Mouse (Mus musculus) embryo, embryonic 9.5 days (tissue): ENCODE data around the gene Gm44503.

Experiments used
- DNase-seq: peaks from one replicate; pipeline ENCODE4 v3.0.0-alpha.2; 2017; ENCODE audit errors: extremely low spot score

The Gm44503 gene

DNA sequence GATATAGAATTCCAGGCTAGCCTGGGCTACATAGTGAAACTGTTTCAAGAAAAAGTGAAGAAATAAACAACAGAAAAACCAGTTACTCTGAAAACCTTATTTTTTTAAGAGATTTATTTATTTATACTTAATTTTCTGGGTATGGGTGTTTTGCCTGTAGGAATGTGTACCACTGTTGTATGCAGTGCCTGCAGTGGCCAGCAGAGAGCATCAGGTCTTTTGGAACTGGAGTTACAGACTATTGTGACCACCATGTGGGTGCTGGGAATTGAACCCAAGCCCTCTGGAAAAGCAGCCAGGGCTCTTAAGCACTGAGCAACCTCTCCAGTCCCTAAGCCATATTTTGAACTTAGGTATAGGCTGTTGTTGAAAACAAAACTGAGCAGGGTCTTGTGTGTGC lies 14.3 kb downstream of the Gm44503 start:
- no peak for DNase-seq

DNA sequence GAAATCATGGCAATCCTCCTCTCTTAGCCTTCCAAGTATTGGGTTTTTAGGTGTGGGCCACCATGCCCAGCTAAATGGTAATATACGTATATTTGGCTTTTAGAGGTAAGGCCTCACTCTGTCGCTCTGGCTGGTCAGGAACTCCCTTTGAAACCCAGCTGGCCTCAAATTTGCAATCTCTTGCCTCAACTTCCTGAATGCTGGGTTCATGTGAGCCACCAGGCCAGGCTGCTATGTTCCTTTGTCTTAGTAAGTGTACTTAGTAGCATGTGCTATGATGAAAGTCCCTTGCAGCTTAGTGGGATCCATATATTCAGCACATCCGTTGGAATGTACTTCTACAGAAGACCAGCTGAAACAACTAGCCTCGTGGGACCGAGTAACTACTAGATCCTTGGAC lies 16.1 kb downstream of the Gm44503 start:
- no peak for DNase-seq

DNA sequence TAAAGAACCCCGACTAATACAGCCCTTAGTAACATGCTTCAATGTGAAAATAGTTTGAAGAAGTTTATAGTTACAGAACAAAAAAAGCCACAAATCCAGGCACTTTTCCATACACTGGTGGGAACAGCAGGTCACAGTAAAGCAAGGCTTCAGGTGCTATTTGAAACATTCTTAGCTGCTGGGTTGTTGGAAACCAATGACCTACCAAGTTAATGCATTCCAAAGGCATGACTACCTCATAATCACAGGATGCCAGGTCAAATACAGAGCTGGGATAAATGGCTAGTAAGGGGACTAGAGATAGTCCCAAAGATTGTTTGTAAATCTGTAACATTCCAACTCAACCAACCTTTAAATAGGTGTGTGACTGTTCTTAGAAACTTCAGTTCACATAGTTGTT lies 16.6 kb downstream of the Gm44503 start:
- DNase-seq = no peak

DNA sequence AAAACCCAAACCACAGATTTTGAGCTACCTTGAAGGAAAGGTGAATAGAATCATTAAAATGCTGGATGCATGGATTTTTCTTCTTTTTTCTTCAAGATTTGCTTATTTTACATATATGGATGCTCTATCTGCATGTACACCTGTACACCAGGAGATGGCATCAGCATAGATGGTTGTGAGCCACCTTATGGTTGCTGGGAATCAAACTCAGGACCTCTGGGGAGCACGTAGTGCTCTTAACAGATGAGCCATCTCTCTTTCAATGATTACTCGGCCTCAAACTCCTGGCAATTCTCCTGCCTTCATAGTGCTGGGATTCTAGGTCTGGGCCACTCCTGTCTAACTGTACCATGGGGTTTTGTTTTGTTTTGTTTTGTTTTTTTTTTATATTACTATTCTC lies 24.4 kb downstream of the Gm44503 start:
- DNase-seq = no peak

DNA sequence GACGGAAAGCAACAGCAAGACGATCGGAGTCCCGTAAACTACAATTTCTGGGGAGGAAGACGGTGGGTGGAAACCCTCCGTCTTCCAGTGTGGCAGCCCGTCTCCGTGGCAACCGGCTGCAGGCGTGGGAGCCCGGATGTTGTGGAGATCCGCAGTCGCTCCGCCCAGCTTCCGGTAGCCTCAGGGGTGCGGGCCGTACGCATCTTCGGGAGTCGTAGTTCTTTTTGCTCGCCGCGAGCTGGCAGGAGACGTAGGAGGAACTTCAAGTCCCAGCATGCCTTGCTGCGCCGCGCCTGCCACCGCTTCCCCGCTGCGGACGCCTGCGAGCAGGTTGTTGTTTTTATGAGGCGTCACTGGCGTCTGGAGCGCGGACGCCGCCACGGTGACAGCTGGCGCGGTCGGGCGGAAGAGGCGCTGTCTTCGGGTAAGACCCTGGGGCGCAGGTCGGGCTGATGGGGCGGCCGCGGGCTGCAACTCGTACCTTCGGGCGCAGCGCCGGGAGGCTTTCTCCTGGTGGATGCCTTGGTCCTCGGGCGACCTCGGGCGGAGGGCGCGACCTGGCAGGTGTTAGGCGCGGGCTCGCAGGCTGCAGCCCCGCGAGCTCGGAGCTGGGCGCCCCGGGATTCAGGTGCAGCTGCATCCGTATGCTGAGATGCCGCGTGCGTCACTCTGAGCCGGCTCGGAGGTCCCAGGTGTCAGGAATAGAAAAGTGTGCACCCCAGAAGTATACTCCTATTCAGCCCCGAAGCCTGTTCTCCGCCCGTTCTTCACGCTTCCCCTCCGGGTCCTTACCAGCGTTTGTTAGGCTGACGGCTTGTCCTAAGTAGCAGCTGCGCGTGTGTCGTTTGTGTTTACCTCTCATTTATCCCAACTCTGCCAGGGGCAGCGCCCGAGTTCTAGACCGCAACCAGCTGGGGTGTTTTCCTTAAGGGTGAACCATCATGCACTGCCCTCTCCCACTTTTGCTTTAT lies 26.9 kb downstream of the Gm44503 start, which contains the start of the genes Ccpg1os and Ccpg1:
TSS of gene Ccpg1os (minus strand) at position 133 of the 971 bp plus-strand sequence.
TSS of gene Ccpg1 (plus strand) at position 180 of the 971 bp plus-strand sequence.
- peak; percentile 93 for DNase-seq

DNA sequence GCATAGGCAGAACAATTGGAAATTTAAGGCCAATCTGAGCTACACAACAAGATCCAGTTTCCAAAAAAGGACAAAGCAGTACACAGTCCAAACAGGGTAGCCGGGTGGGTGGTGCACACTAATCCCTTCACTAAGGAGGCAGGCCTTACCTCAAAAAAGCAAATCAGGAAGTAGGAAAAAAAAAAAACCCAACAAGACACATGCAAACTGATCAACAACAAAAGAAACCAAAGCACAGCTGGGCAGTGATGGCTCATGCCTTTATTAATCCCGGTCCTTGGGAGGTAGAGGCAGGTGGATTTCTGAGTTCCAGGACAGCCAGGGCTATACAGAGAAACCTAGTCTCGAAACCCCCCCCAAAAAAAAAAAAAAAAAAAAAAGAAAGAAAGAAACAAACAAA lies 29.1 kb downstream of the Gm44503 start:
- no peak for DNase-seq

DNA sequence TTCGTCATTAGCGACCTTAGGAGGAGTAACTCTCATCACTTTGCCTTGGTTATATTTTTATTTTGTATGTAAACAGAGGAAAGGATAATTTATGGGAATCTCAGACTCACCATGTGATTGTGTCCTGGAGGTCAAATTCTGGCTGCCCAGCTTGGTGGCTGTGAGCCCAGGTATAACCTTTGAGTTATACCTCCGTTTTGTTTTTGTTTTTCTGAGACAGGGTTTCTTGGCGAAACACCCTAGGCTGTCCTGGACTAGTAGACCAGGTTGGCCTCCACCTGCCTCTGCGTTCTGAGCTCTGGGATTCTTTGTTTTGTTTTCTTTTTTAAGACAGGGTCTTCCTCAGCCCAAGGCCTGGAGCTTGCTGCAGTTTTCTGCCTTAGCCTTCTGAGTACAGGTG lies 30.1 kb downstream of the Gm44503 start:
- DNase-seq = no peak

DNA sequence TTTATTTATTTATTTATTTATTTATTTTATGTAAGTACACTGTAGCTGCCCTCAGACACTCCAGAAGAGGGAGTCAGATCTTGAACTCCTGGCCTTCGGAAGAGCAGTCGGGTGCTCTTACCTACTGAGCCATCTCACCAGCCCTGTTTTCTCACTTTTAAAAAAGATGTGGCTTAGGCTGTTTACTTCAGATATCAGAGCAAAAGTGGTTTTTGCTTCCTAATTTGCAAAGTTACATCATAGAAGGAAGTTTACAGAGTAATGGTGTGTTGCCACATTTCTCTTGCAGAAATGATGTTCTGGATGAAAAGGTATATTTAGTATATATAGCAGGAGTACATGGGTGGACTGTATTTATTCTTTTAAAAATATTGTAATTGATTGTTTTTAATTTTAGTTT lies 32.8 kb downstream of the Gm44503 start:
- DNase-seq = no peak

DNA sequence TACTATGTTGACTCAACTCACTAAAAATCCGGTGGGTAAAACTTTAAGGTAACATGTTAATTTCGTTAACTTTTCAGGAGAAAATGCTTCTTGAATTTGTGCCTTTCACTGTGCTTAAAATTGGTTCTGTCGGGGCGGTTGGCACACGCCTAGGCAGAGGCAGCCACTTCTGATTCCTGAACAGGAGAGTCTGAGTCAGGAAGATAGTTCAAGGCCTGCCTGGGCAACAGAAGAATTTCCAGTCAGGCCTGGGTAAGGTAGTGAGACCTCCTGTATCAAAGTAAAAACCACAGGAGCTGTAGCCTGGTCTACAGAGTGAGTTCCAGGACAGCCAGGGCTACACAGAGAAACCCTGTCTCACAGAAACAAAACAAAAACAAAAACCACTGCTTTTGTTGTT lies 33.9 kb downstream of the Gm44503 start:
- DNase-seq = no peak

DNA sequence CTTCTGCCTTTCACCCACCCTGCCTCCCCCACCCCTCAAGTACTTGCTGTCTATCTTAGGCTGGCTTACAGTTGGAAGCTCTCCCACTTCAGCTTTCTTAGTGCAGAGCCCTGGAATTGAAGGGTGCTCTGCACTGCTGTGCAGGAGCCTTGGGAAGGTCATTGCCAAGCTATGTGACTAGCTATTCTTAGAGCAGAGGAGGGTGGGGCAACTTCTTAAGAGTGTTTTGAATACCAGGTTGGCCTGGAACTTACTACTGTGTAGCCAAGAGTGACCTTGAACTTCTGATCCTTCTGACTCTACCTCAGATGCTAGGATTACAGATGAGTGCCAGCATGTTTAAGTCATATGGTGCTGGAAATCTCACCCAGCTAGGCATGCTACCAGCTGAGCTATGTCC lies 37.5 kb downstream of the Gm44503 start:
- DNase-seq = no peak

DNA sequence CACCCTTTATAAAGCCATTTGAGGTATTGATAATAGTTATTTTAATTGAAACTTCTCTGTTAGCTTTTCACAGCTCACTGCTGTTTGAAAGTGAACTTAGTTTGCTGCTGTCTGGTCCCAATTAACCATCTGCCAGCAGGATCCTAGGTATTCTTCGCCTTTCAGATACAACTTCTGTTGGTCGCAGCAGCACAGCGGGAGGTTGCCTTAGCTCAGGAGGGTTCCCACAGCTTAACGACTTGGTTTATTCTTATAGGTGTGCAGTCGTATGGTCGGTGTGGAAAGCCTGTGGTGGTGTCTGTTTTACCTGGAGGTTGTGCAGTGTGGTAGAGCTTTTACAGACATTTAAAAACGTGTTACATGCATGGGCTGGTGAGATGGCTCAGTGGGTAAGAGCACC lies 38.2 kb downstream of the Gm44503 start:
- no peak for DNase-seq

DNA sequence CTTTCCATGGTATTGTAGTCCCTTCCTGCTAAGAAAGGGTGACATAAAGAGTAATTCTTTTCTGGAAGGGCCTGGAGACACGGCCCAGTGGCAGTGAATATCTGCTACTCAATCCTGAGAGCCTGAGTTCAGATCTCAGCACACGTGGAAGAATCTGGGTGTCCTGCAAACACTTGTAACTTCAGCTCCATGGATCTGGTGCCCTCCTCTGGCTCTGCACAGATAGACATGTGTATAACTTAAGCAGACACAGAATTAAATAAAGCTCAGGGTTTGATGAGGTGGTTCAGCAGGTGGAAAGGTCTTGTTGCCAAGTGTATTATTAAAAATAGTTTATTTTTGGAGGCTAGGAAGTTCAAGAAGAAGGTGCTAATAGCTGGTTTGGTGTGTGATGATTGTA lies 41.8 kb downstream of the Gm44503 start:
- DNase-seq = no peak

DNA sequence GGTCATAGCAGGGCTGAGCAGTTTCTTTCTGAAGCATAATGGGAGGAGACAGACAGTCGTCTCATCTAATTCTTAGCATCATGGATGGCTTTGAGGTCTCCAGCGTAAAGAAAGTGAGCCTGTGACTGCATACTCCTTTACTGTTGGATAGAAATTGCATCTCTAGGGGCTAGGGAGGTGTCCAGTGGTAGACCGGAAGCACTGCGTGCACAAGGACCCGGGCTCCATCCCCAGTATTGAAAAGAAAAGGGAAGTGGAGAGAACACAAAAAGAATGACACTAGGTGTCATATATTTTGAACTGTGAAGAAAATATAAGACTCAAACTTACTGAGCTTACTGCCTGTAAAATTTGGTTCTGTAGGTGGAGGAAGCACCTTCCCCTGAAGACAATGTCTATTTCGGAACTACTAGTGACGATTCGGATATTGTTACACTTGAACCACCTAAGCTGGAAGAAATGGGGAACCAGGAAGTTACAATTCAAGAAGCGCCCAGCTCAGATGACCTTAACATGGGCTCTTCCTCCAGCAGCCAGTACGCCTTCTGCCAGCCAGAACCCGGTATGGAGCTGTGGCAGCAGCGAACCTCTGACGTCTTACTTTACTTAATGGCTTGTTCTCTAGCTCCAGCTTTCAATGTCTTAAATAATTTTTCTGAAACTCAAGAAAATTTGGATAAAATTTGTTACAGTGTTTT lies 42.8 kb downstream of the Gm44503 start:
- DNase-seq = no peak

DNA sequence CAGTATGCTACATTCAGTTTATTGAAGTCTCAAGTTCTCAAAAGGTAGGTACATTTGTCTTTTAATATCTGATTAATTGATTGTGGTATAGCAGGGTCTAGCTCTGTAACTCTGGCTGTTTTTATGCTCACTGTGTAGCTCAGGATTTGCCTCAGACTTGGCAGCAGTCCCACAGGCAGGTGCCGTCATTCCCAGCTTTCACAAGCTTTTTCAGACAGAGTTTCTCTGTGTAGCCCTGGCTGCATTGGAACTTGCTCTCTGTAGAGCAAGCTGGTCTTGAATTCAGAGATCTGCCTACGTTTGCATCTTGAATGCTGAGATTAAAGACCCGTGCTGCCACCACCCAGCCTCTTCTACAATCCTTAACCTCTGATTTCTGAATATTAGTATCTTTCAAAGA lies 43.5 kb downstream of the Gm44503 start:
- no peak for DNase-seq

DNA sequence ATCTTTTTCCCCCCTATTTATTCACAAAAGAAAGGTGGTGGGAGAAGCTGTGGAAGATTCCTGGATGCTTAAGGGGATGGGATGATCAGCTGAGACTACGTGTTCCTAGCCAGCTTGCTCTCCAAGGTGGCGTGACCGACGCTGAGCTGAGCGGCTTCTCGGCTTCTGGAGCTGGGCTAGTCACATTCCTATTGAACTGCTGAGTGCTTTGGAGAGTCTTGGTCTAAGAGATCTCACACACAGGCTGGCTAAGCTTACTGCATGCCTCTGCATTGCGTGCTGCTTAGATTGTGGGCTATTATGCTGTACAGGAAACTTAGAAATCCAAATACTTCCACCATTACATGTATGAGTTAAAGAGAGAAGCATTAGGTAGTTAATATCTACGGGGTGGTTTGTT lies 45.4 kb downstream of the Gm44503 start:
- DNase-seq = no peak

DNA sequence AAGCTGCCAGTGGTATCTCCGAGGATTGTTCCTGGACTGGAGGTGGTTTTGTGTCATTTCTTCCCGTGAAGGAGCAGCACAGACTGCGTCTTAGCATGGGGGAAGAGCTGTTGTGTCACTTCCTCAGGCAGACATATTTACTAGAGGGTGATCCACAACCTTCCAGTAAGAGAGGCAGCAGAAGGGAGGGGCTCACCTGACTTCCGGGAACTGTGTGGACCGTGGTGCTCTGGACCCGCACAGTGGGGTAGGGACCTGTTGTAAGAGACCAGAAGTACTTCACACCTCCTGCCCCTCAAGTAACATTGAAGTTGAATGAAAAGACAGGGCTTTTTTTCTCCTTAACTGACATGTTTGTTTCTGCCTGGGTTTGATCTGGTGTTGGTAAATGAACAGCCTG lies 46.5 kb downstream of the Gm44503 start:
- no peak for DNase-seq

DNA sequence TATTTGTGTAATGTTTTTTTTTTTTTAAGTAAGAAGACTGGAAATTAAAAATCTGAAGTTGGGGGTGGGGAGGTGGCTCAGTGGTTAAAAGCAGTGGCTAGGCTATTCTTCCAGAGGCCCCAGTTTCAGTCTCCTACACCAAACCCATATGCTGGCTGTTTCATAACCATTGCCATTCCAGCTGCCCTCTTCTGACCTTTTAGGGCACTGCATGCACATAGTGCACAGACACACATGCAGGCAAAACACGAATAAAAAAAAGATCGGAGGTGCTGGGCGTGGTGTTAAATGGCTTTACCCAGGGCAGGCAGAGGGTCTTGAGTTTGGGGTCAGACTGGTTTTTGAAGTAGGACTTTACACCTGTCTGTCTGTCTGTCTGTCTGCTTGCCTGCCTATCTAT lies 47.5 kb downstream of the Gm44503 start:
- DNase-seq = no peak

DNA sequence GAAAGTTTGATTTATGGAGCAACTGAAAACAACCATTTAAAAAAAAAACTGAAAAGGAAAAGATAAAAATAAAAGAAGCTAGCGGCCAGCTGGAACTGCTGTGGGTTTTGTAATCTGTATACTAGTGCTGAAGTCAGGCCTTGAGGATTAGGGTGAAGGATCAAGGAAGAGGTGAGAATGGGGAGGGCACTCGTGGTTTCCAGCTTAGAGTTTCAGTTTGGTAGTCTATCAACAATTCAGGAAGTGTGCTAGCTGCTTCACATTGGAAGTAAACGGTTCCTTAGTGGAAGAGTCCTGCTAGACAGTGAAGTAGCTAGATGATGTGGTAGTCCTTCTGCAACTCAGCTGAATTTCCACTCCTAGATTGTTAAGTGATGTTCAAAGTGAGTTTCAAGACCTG lies 49.7 kb downstream of the Gm44503 start:
- DNase-seq = no peak

DNA sequence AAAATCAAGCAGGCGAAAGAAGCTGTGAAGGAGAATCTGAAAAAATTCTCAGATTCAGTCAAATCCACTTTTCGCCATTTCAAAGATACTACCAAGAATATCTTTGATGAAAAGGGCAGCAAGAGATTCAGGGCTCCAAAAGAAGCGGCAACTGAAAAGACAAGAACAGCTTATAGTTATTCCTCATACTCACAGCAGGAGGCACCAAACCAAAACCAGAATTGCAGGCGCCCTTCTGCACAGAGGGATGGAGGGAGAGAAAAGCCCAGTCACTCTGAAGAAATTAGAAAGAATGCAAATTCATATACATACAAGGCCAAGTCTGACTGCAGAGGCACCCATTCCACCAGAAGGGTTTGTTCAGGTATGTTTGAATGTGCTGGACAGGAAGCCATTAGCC lies 54.0 kb downstream of the Gm44503 start:
- no peak for DNase-seq

DNA sequence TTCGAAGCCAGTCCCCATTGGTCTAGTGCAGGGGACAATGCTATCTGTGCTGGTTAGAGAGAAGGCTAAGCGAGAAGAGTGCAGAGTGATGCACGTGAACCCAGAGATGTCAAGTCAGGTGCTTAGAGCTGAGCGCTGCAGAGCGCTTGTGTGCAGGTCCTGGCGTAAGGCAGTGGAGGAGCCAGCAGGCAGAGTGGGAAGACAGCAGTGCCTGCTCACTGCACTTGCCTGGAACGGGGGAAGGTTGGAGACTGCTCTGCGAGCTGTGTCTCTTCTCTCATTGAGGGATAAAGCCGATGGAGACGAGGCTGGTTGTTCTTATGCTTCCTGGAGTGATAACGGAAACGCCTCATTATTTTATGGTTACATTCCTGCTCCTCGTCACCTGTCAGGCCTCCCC lies 56.1 kb downstream of the Gm44503 start:
- no peak for DNase-seq

DNA sequence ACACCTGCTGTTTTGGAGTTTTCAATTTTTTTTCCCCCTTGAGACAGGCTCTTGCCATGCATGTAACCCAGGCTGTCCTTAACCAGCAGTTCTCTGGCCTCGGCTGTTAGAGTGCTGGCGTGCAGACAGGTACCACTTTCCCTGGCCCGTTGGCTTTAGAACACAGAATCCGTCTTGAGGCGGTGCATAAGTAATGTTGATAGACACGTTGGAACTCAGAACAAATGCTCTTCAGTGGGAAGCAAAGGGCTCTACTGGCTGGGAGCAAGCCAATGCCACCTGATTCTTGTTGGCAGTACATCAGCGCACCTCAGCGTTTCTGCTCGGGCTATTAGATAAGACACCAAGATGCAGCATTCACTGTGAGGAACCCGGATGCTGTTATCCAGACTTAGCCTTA lies 61.2 kb downstream of the Gm44503 start:
- no peak for DNase-seq

DNA sequence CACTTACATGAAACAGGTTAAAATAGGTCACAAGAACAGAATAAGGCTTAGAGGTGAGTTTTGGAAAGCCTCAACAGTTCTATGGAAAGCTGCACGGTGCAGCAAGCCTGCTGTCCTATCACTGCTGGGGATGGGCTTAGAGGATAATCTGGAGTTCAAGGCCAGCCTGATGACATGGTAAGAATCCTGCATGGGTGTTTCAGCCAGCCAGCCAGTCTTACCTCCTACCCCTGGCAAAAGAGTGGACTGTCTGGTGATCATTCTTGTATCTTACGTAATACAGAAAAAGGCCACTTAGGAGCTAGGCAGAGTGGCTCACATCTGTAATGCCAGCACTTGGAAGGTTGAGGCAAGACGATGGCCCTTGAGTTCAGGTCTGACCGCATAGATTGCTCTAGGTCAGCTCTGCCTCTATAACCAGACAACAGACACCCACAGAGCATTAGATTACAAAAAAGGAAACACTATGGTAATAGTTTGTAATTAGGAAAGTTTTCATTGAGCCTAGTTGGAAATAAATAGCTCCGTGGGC lies 62.0 kb downstream of the Gm44503 start:
- no peak for DNase-seq
